Mouse (Mus musculus) embryonic facial prominence, embryonic 11.5 days (tissue): ENCODE measurements around the gene Mtmr2. TPM values are rescaled to one million over a fixed set of nuclear protein-coding genes. Genes with fewer than 3 reads are reported as not detected.
"Not testable (repeated sequence)": the region's sequence is repeated elsewhere in the genome, so short reads cannot be mapped to it uniquely, and the experiment has no call there.

Source experiments
- ATAC-seq: fragments of 200-750 bp; cut with Nextera tagmentation; replicated peaks from 2 replicates; pipeline ENCODE4 v1.8.0; 2017; ENCODE audit warnings: low read depth; ENCODE audit not compliant: insufficient number of reproducible peaks, low FRiP score, low TSS enrichment
- DNase-seq: peaks from one replicate; pipeline ENCODE4 v3.0.0-alpha.2; 2015; ENCODE audit warnings: low spot score
- H3K27ac ChIP-seq: fragments of 300-500 bp; sonication (generic); replicated peaks from 2 replicates; pipeline ENCODE4 v1.5.1; 2014; ENCODE audit warnings: mild to moderate bottlenecking, low read depth, low read length, control low read depth
- H3K27me3 ChIP-seq: fragments of 300-500 bp; sonication (generic); 2 replicates; pipeline ENCODE4 v1.6.1; 2014; ENCODE audit warnings: mild to moderate bottlenecking, low read length, moderate library complexity, mixed read lengths; ENCODE audit not compliant: control insufficient read depth, insufficient read depth
- H3K36me3 ChIP-seq: fragments of 300-500 bp; sonication (generic); replicated peaks from 2 replicates; pipeline ENCODE4 v1.6.1; 2014; ENCODE audit warnings: low read depth, mild to moderate bottlenecking, low read length, moderate library complexity, mixed read lengths; ENCODE audit not compliant: control insufficient read depth, insufficient read depth
- H3K4me1 ChIP-seq: fragments of 300-500 bp; sonication (generic); 2 replicates; pipeline ENCODE4 v1.6.1; 2014; ENCODE audit warnings: low read length, mixed read lengths; ENCODE audit not compliant: control insufficient read depth, insufficient read depth
- H3K4me2 ChIP-seq: fragments of 300-500 bp; sonication (generic); 2 replicates; pipeline ENCODE4 v1.6.1; 2014; ENCODE audit warnings: low read depth, mild to moderate bottlenecking, control low read depth, low read length, moderate library complexity
- H3K4me3 ChIP-seq: fragments of 300-500 bp; sonication (generic); 2 replicates; pipeline ENCODE4 v1.5.1; 2014; ENCODE audit warnings: low read depth, low read length, control low read depth
- H3K9ac ChIP-seq: fragments of 300-500 bp; sonication (generic); replicated peaks from 2 replicates; pipeline ENCODE4 v1.6.1; 2014; ENCODE audit warnings: mild to moderate bottlenecking, control low read depth, low read length
- H3K9me3 ChIP-seq: fragments of 300-500 bp; sonication (generic); replicated peaks from 2 replicates; pipeline ENCODE4 v1.6.1; 2016; ENCODE audit warnings: mild to moderate bottlenecking, low read length, inconsistent platforms, mixed read lengths; ENCODE audit not compliant: control insufficient read depth
- WGBS: fragments of 180-500 bp; shearing (Covaris S2); extraction: QIAGEN DNeasy Blood & Tissue Kit; methylation state at CpG from one replicate; pipeline ENCODE4 v1.1.7; 2014; 5-methylcytosine and 5-hydroxymethylcytosine counted together
- polyA plus RNA-seq: library from polyadenylated mRNA; unstranded; fragments of >200 nt; fragmentation: Nextera tagmentation; extraction: Ambion mirVana; gene quantifications from 2 replicates; pipeline ENCODE4 v1.2.1, GENCODE M21; 2014

Gene Mtmr2
- polyA plus RNA-seq, 1 experiment from 2014 or later, result 90.1 TPM

DNA sequence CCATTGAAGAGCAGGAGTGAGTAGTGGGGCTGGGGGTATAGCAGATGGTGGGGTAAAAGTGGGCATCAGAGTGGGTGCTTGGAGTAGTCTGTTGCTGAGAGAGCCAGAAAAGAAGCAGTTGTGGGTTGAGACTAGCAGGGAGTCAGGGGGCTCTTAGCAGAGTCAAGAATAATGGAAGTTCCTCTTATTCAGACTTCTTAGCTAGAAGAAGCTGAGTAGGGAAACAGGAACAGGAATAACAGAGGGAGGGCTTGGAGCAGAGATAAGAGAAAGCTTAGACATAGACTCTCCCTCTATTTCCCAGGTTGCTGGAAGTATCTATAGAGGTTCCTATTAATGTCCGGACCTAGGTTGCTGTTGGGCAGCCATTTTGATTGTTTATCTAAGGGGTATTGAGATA lies 26.5 kb downstream of the Mtmr2 start:
- Histone ChIP-seq H3K27ac (no peak overlapping the region), H3K4me2 (no peak overlapping the region), H3K4me1 (no peaks in the 10 kb centered on the region), H3K9me3 (no peaks in the 10 kb centered on the region), H3K4me3 (no peak overlapping the region), H3K9ac (no peak overlapping the region), H3K36me3 (no peaks in the 10 kb centered on the region), H3K27me3 (no peaks in the 10 kb centered on the region)
- 100% methylated on average over 1 of the region's 1 CpGs for WGBS
- DNase-seq, result no peak
- no peak for ATAC-seq

DNA sequence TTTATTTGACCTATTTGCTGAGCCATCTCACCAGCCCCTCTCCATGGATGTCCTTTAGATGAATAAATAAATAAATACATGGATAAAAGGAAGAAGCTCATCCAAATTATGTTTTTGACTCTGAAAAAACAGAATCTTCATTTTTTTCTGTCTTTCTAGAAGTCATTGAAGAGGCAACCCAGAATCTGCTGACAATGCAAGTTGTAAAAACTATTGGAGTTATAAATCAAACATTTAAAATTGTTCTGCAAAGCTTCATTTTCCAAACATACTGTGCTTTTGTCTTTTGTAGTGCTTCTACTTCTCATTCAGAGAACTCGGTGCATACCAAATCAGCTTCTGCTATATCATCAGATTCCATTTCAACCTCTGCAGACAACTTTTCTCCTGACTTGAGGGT lies 33.8 kb downstream of the Mtmr2 start:
- H3K36me3 ChIP-seq, result no peaks in the 10 kb centered on the region
- 94% methylated on average over 1 of the region's 1 CpGs for WGBS

DNA sequence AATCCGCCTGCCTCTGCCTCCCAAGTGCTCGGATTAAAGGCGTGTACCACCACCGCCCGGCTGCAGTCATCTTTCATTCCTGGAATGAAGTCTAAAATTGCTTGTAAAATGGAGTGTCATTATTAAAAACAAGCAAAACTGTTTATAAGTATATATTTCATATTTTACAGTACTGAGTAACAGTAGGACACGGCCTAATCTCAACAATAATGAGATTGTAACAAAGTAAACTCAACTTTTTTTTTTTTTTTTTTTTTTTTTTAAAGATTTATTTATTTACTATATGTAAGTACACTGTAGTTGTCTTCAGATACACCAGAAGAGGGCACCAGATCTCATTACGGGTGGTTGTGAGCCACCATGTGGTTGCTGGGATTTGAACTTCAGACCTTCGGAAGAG lies 42.7 kb downstream of the Mtmr2 start:
- not testable (repeated sequence) for H3K9me3 ChIP-seq, H3K4me2 ChIP-seq, H3K36me3 ChIP-seq, H3K4me1 ChIP-seq, DNase-seq, H3K4me3 ChIP-seq, H3K9ac ChIP-seq, H3K27ac ChIP-seq, H3K27me3 ChIP-seq, ATAC-seq
- 94% methylated on average over 7 of the region's 8 CpGs for WGBS

More for the DNA sequence above, 33.8 kb downstream of the Mtmr2 start:
- no peak for DNase-seq
- Histone ChIP-seq H3K9ac (no peak overlapping the region), H3K27me3 (no peaks in the 10 kb centered on the region), H3K9me3 (no peaks in the 10 kb centered on the region), H3K27ac (no peak overlapping the region), H3K4me1 (no peaks in the 10 kb centered on the region), H3K4me2 (no peak overlapping the region), H3K4me3 (no peak overlapping the region)
- no peak for ATAC-seq

DNA sequence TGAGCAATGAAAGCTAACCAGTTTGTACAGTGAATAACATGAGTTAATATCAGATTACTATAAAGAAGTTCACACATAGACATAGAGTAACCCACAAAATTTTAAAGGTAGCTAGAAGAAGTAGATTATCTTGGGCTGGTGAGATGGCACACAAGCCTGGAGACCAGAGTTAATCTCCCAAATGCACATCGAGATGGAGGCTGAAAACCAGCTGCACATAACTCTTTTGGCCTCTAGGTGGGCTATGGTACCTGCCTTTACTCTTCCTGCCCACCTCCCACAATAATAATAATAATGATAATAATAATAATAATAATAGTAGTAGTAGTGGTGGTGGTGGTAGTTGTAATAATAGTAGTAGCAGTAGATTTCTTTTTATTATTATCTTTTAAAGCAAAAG lies 46.1 kb downstream of the Mtmr2 start:
- Histone ChIP-seq H3K4me2 (no peak overlapping the region), H3K36me3 (peaks cover 6% of the 10 kb centered on the region), H3K9me3 (no peaks in the 10 kb centered on the region), H3K27me3 (no peaks in the 10 kb centered on the region), H3K27ac (no peak overlapping the region), H3K4me1 (no peaks in the 10 kb centered on the region), H3K9ac (no peak overlapping the region), H3K4me3 (no peak overlapping the region)
- WGBS, result 75% methylated on average over 1 of the region's 1 CpGs
- DNase-seq (no peak), ATAC-seq (no peak)

DNA sequence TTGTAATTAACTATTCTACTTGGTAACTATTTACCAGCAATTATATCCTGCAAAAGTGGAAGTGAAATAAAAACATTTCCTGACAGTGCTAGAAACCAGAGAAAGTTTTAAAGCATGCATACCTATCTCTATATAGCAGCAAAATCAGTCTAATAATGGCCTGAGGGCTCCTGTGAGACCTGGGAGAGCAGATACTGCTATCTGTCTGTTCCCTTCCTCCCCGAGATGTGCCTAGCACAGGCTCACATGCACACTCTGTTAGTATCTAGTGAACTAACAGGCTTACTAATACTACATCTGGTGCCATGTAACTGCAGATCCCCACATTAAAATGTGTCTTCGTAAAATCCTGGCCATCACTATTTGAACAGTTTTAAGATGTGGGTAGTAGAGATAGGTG lies 46.5 kb downstream of the Mtmr2 start:
- Histone ChIP-seq H3K4me1 (no peaks in the 10 kb centered on the region), H3K4me3 (no peak overlapping the region), H3K9ac (no peak overlapping the region), H3K27me3 (no peaks in the 10 kb centered on the region), H3K27ac (no peak overlapping the region), H3K4me2 (no peak overlapping the region), H3K9me3 (no peaks in the 10 kb centered on the region), H3K36me3 (peaks cover 6% of the 10 kb centered on the region)
- WGBS, result 91% methylated on average over 2 of the region's 2 CpGs
- ATAC-seq (no peak), DNase-seq (no peak)

DNA sequence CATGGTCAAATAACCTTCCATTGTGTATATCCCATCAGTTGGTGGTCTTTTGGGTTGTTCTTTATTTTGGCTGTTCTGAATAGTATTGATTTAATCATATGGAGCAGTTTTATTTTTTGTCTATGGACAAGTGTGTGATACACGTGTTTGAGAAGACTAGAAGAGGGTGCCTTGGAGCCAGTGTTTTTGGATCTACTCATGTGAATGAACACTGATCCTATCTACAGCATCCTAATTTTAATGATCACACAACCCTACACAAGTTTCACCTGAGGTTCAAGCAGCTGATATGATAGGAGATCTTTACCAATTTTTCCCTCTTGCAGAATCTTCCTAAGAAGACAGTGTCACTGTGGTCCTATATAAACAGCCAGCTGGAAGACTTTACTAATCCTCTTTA lies 56.3 kb downstream of the Mtmr2 start:
- WGBS, result 75% methylated on average over 1 of the region's 1 CpGs
- DNase-seq (no peak), ATAC-seq (no peak)
- Histone ChIP-seq H3K27me3 (no peaks in the 10 kb centered on the region), H3K4me1 (no peaks in the 10 kb centered on the region), H3K27ac (no peak overlapping the region), H3K9me3 (no peaks in the 10 kb centered on the region), H3K9ac (no peak overlapping the region), H3K36me3 (peaks cover 3% of the 10 kb centered on the region), H3K4me2 (no peak overlapping the region), H3K4me3 (no peak overlapping the region)

DNA sequence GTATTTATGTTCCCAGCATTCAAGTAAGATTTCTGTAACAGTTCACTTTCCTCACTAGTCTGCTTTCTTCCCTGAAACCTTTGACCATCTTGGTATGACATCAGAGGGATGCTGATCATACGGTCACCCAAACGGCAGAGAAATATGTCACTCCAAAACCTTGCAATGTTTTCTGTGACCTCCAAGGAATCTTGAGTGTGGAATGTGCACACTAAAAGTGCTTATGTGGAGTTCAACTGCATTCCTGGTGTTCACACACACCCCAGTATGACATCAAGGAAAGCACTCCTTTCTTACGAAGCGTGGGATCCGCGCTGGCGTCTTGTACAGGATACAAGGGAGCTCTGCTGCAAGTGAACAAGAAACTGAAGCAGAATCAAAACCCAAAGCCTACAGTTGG lies 58.6 kb downstream of the Mtmr2 start:
- Histone ChIP-seq H3K27me3 (no peaks in the 10 kb centered on the region), H3K9ac (no peak overlapping the region), H3K4me3 (no peak overlapping the region), H3K4me1 (no peaks in the 10 kb centered on the region), H3K36me3 (peaks cover 9% of the 10 kb centered on the region), H3K4me2 (no peak overlapping the region), H3K27ac (no peak overlapping the region), H3K9me3 (no peaks in the 10 kb centered on the region)
- ATAC-seq, result no peak
- 93% methylated on average over 7 of the region's 7 CpGs for WGBS
- DNase-seq, result no peak

DNA sequence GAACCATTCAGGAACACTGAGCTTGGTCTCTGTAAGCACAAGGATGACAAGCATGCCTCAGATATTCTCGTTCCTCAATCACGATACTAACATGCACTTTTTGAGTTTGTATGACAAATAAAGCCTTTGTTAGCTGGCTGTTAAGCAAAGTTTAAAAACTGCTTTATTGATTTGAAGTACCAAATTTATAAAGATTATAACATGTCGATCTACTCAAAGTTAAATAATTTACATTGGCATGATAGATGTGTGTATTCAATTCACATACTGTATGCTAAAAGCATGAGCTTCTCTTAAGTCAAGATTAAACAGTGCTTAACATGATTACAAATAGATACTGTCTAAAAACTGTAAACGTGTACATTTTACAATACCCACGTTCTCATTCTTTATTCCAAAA lies 59.4 kb downstream of the Mtmr2 start:
- no peaks in the 10 kb centered on the region for H3K9me3 ChIP-seq
- ATAC-seq (no peak), DNase-seq (no peak)
- no peak overlapping the region for H3K4me3 ChIP-seq
- no peak overlapping the region for H3K4me2 ChIP-seq
- H3K27ac ChIP-seq, result no peak overlapping the region
- H3K36me3 ChIP-seq, result peaks cover 9% of the 10 kb centered on the region
- H3K4me1 ChIP-seq, result no peaks in the 10 kb centered on the region
- H3K27me3 ChIP-seq, result no peaks in the 10 kb centered on the region
- 84% methylated on average over 5 of the region's 5 CpGs for WGBS
- no peak overlapping the region for H3K9ac ChIP-seq

DNA sequence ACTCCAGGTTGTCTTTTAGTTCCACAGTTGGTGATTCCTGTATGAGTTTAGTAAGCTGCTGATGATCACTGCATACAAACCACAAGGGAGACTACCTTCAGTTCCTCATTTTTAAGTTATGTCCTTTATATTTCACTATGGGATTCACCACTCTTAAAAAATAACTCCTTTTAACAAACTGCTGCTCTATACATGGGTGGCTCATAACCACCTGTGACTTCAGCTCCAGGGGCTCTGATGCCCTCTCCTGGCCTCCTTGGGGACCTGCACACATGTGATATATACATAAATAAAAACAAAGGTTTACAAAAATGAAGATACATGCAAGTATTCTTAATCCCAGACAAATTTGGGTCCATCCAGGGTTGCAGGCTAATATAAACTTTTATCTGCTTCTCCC lies 61.7 kb downstream of the Mtmr2 start:
- Histone ChIP-seq H3K4me2 (no peak overlapping the region), H3K27ac (no peak overlapping the region), H3K4me3 (no peak overlapping the region), H3K27me3 (no peaks in the 10 kb centered on the region), H3K36me3 (peaks cover 9% of the 10 kb centered on the region), H3K4me1 (no peaks in the 10 kb centered on the region), H3K9me3 (no peaks in the 10 kb centered on the region), H3K9ac (no peak overlapping the region)
- DNase-seq (no peak), ATAC-seq (no peak)
